Mouse (Mus musculus): ENCODE measurements around the gene Stau1.

GRCm38 (mm10) chr2:166976356-166976755 is 19.7 kb downstream of the Stau1 start:
- TF ChIP-seq EP300 (optimal IDR thresholded peaks at IDR 0.05) (no peak), CTCF (IDR thresholded peaks at IDR 0.05; ENCODE audit: low read depth) (no peak)

All from stomach, postnatal 0 days (tissue).